Mouse (Mus musculus) forebrain, embryonic 11.5 days (tissue): ENCODE results near the gene Hck. TPM values are rescaled to one million over a fixed set of nuclear protein-coding genes. Genes with fewer than 3 reads are reported as not detected.

ENCODE experiments used
- ATAC-seq: fragments of 200-750 bp; cut with Nextera tagmentation; replicated peaks from 2 replicates; pipeline ENCODE4 v1.8.0; 2017; ENCODE audit warnings: moderate TSS enrichment; ENCODE audit not compliant: low FRiP score
- DNase-seq: peaks from one replicate; pipeline ENCODE4 v3.0.0-alpha.2; 2017; ENCODE audit warnings: low spot score
- H3K27ac ChIP-seq: fragments of 300-500 bp; sonication (generic); 2 replicates; pipeline ENCODE4 v1.5.1; 2014; ENCODE audit warnings: low read depth, low read length
- H3K27me3 ChIP-seq: fragments of 300-500 bp; sonication (generic); 2 replicates; pipeline ENCODE4 v1.6.1; 2014; ENCODE audit warnings: mild to moderate bottlenecking, low read length, mixed read lengths; ENCODE audit not compliant: control insufficient read depth, insufficient read depth
- H3K36me3 ChIP-seq: fragments of 300-500 bp; sonication (generic); 2 replicates; pipeline ENCODE4 v1.6.1; 2014; ENCODE audit warnings: mild to moderate bottlenecking, low read length, moderate library complexity, mixed read lengths; ENCODE audit not compliant: control insufficient read depth, insufficient read depth
- H3K4me1 ChIP-seq: fragments of 300-500 bp; sonication (generic); replicated peaks from 2 replicates; pipeline ENCODE4 v1.6.1; 2014; ENCODE audit warnings: low read length, mixed read lengths; ENCODE audit not compliant: control insufficient read depth, insufficient read depth
- H3K4me2 ChIP-seq: fragments of 300-500 bp; sonication (generic); 2 replicates; pipeline ENCODE4 v1.6.1; 2014; ENCODE audit warnings: low read depth, mild to moderate bottlenecking, low read length, moderate library complexity, mixed read lengths; ENCODE audit not compliant: severe bottlenecking
- H3K4me3 ChIP-seq: fragments of 300-500 bp; sonication (generic); 2 replicates; pipeline ENCODE4 v1.5.1; 2014; ENCODE audit warnings: low read depth, low read length
- H3K9ac ChIP-seq: fragments of 300-500 bp; sonication (generic); 2 replicates; pipeline ENCODE4 v1.6.1; 2014; ENCODE audit warnings: low read length
- H3K9me3 ChIP-seq: fragments of 300-500 bp; sonication (generic); 2 replicates; pipeline ENCODE4 v1.6.1; 2016; ENCODE audit warnings: low read length, mixed read lengths; ENCODE audit not compliant: control insufficient read depth
- WGBS: fragments of 180-500 bp; shearing (Covaris S2); extraction: QIAGEN DNeasy Blood & Tissue Kit; methylation state at CpG from one replicate; pipeline ENCODE4 v1.1.7; 2014; 5-methylcytosine and 5-hydroxymethylcytosine counted together
- polyA plus RNA-seq: library from polyadenylated mRNA; unstranded; fragments of >200 nt; fragmentation: Nextera tagmentation; extraction: Ambion mirVana; gene quantifications from 2 replicates; pipeline ENCODE4 v1.2.1, GENCODE M21; 2014

Gene Hck
- polyA plus RNA-seq, 1 experiment from 2014 or later: 1.8 TPM

GRCm38 (mm10) chr2:153191242-153191641 lies 83.0 kb downstream of the Hck start:
- H3K36me3 ChIP-seq: no peaks in the 10 kb centered on the region; the same call in 1 of the 2 replicates

DNA sequence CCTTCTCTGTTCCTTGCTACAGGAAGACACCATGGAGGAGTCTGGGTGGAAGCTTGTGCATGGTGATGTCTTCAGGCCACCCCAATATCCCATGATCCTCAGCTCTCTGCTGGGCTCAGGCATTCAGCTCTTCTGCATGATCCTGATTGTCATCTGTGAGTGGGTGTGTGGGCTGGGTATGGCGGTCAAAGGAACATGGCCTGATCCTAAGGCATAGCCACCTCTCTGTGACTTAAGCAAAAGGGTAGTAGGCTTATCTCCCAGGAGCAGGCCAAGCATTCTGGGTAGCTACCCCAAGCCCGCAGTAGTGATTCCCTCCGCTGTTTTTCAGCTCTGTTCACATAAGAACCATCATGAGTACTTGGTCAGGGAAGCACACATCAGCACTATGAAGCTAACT lies 86.0 kb downstream of the Hck start:
- no peaks in the 10 kb centered on the region for H3K9me3 ChIP-seq
- WGBS: 92% methylated on average over 3 of the region's 3 CpGs
- DNase-seq (no peak), ATAC-seq (no peak)
- no peak overlapping the region for H3K27ac ChIP-seq
- H3K4me1 ChIP-seq: no peaks in the 10 kb centered on the region
- H3K36me3 ChIP-seq: no peaks in the 10 kb centered on the region; the same call in 1 of the 2 replicates
- H3K27me3 ChIP-seq: no peaks in the 10 kb centered on the region
- no peak overlapping the region for H3K9ac ChIP-seq
- H3K4me2 ChIP-seq: no peak overlapping the region
- H3K4me3 ChIP-seq: no peak overlapping the region

More at GRCm38 (mm10) chr2:153191242-153191641, 83.0 kb downstream of the Hck start:
- DNase-seq (no peak), ATAC-seq (no peak)
- WGBS: 78% methylated on average over 2 of the region's 2 CpGs
- no peak overlapping the region for H3K4me2 ChIP-seq
- H3K9ac ChIP-seq: no peak overlapping the region
- H3K27me3 ChIP-seq: no peaks in the 10 kb centered on the region
- H3K4me1 ChIP-seq: no peaks in the 10 kb centered on the region
- H3K4me3 ChIP-seq: no peak overlapping the region
- H3K9me3 ChIP-seq: no peaks in the 10 kb centered on the region
- no peak overlapping the region for H3K27ac ChIP-seq

DNA sequence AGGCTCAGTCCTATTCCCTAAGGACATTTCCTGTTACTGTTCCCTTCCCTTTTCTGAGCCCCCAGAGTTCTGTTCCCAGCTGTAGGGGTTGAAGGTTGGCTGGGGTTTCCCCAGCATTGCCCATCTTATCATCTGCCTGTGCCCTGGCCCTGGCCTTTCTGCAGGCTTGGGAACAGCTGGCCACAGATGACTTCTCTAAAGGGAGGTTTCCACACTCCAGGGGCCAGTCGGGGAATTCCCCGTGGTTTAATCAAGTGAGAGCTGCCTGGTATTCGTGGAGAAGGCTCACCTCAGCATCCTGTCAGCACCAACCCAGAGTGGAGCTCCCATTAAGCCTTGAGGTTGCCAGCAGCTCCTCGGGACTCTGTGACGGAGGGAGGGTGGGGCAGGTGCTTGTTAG lies 90.2 kb downstream of the Hck start:
- no peak overlapping the region for H3K4me3 ChIP-seq
- H3K36me3 ChIP-seq: no peaks in the 10 kb centered on the region; the same call in 1 of the 2 replicates
- no peaks in the 10 kb centered on the region for H3K9me3 ChIP-seq
- no peak overlapping the region for H3K4me2 ChIP-seq
- H3K9ac ChIP-seq: no peak overlapping the region
- WGBS: 84% methylated on average over 5 of the region's 5 CpGs
- ATAC-seq (no peak), DNase-seq (no peak)
- H3K4me1 ChIP-seq: 0 out of 2 replicates have a peak, but pooled peaks cover 2% of the 10 kb centered on the region
- H3K27me3 ChIP-seq: no peaks in the 10 kb centered on the region
- H3K27ac ChIP-seq: no peak overlapping the region

- Histone ChIP-seq H3K4me1 (0 out of 2 replicates have a peak, but pooled peaks cover 2% of the 10 kb centered on the region), H3K9ac (no peak overlapping the region), H3K27ac (no peak overlapping the region), H3K9me3 (no peaks in the 10 kb centered on the region), H3K27me3 (no peaks in the 10 kb centered on the region), H3K36me3 (no peaks in the 10 kb centered on the region; the same call in 1 of the 2 replicates), H3K4me3 (no peak overlapping the region), H3K4me2 (no peak overlapping the region)
- ATAC-seq: no peak
- WGBS: 94% methylated on average over 2 of the region's 2 CpGs
- DNase-seq: no peak
Measured at GRCm38 (mm10) chr2:153199114-153199513, 90.8 kb downstream of the Hck start.

Other genes with a start within 250 kb of the Hck start
- gene Mylk2, start 197.1 kb upstream of the Hck start, polyA plus RNA-seq: not detected in 2 replicates
- 1.4 and 2.3 TPM in 2 replicates for gene Foxs1, start 175.3 kb upstream of the Hck start, polyA plus RNA-seq
- gene Dusp15, start 156.8 kb upstream of the Hck start, polyA plus RNA-seq: 0.80 and 0.99 TPM in 2 replicates
- gene Ttll9, start 146.0 kb upstream of the Hck start, polyA plus RNA-seq: 1.5 and 1.6 TPM in 2 replicates
- gene Pdrg1, start 93.0 kb upstream of the Hck start, polyA plus RNA-seq: 64.9 and 77.5 TPM in 2 replicates
- gene Xkr7, start 76.6 kb upstream of the Hck start, polyA plus RNA-seq: 0.09 and 0.24 TPM in 2 replicates
- 0.99 and 1.3 TPM in 2 replicates for gene Ccm2l, start 42.5 kb upstream of the Hck start, polyA plus RNA-seq
- 71.8 and 79.4 TPM in 2 replicates for gene Tm9sf4, start 52.8 kb downstream of the Hck start, polyA plus RNA-seq
- gene Tspyl3, start 117.0 kb downstream of the Hck start, polyA plus RNA-seq: 4.8 and 5.6 TPM in 2 replicates
- 37.4 and 40.4 TPM in 2 replicates for gene Plagl2, start 133.0 kb downstream of the Hck start, polyA plus RNA-seq
- 7.2 and 8.1 TPM in 2 replicates for gene Pofut1, start 133.1 kb downstream of the Hck start, polyA plus RNA-seq
- 7.1 and 7.4 TPM in 2 replicates for gene Kif3b, start 182.9 kb downstream of the Hck start, polyA plus RNA-seq
- 25.4 TPM in 2 replicates for gene Asxl1, start 237.4 kb downstream of the Hck start, polyA plus RNA-seq